Mouse (Mus musculus) cortical plate, adult 2 months (tissue): ENCODE results near the gene Grap.

Source experiments
- CTCF ChIP-seq: fragments of 200-500 bp; IDR thresholded peaks from 2 replicates; pipeline ENCODE4 v1.5.1; 2011; ENCODE audit warnings: mild to moderate bottlenecking, control low read depth, low read length; ENCODE audit not compliant: insufficient read depth; ENCODE audit errors: extremely low read depth
- POLR2A ChIP-seq: fragments of 200-500 bp; IDR thresholded peaks from 2 replicates; pipeline ENCODE4 v1.6.1; 2011; ENCODE audit warnings: mild to moderate bottlenecking, low read length, control low read depth; ENCODE audit not compliant: insufficient read depth; ENCODE audit errors: extremely low read depth

- TF ChIP-seq POLR2A (no peak), CTCF (no peak)
Observed at GRCm38 (mm10) chr11:61649626-61650025, 3.4 kb upstream of the Grap start.
